ENCODE assay signal across 17 mouse cellular contexts in genomic region chr19:57648944-57649271, GRCm38 (mm10). TPM values are rescaled to one million over a fixed set of nuclear protein-coding genes. Genes with fewer than 3 reads are reported as not detected.
DNase-seq lines count a peak whose midpoint lies in the region; ATAC-seq and TF ChIP-seq lines count a peak whose summit lies in the region.
"Had no signal": no experiment of that assay in that cellular context is flagged by ENCODE, and none has a peak within 500 bp of the region (broad histone marks: within the 10 kb centered on the region; RNA-seq: fewer than 3 reads in every experiment).

No protein-coding gene starts in this region.

- peak overlapping the region; percentile 36 for H3K27ac ChIP-seq in heart, postnatal 0 days (ENCODE audit: low read depth)
- H3K27ac ChIP-seq in liver, postnatal 0 days (ENCODE audit: low read depth), result peak overlapping the region; percentile 24; the same call in 1 of the 2 replicates
- H3K27ac ChIP-seq in liver, embryonic 11.5 days (ENCODE audit: low read depth, low read length), result no peak overlapping the region
- H3K27ac ChIP-seq in bone marrow macrophage, adult 2 months (ENCODE audit: insufficient read depth, low read depth, low read length), result peak overlapping the region; percentile 21; the same call in 1 of the 2 replicates
- H3K27ac ChIP-seq in olfactory bulb, adult 2 months (ENCODE audit: insufficient read depth, low read depth, low read length), result peak overlapping the region; percentile 11
- H3K27ac ChIP-seq: forebrain, embryonic 12.5 days; neural tube, embryonic 13.5 days had no signal

- no peaks in the 10 kb centered on the region for H3K4me1 ChIP-seq in heart, postnatal 0 days (ENCODE audit: control insufficient read depth, insufficient read depth)
- H3K4me1 ChIP-seq in liver, postnatal 0 days (ENCODE audit: insufficient read depth), result no peaks in the 10 kb centered on the region
- no peaks in the 10 kb centered on the region for H3K4me1 ChIP-seq in liver, embryonic 11.5 days (replicated peaks; ENCODE audit: control insufficient read depth, insufficient read depth, low read length)
- H3K4me1 ChIP-seq in bone marrow macrophage, adult 2 months (ENCODE audit: control insufficient read depth, insufficient read depth, low read length), result no peaks in the 10 kb centered on the region
- H3K4me1 ChIP-seq in olfactory bulb, adult 2 months (ENCODE audit: control insufficient read depth, insufficient read depth, low read length), result peaks cover 12% of the 10 kb centered on the region
- H3K4me1 ChIP-seq: forebrain, embryonic 12.5 days; heart, embryonic 12.5 days had no signal

- DNase-seq in heart, postnatal 0 days (ENCODE audit: low spot score), result no peak
- DNase-seq in heart, postnatal 25 days (ENCODE audit: low spot score), result no peak
- no peak for DNase-seq in liver, postnatal 0 days
- no peak for DNase-seq in liver, embryonic 11.5 days (ENCODE audit: low spot score)
- no peak for DNase-seq in ovary, postnatal 14 days (ENCODE audit: low spot score)
- no peak for DNase-seq in embryo, embryonic 10.5 days (ENCODE audit: low spot score)
- DNase-seq: adrenal gland, postnatal 25 days; cerebellum, adult 9-10 months; heart, postnatal 4 days; layer of hippocampus, postnatal 36 days; thymus, adult 18-20 months had no signal

- 97% methylated on average over 4 of the region's 4 CpGs for WGBS in heart, postnatal 0 days
- WGBS in liver, postnatal 0 days (ENCODE audit: insufficient replicate concordance), result 97% methylated on average over 4 of the region's 4 CpGs
- 92% methylated on average over 4 of the region's 4 CpGs for WGBS in liver, embryonic 11.5 days
- WGBS in olfactory bulb, adult 2 months, result 98% methylated on average over 4 of the region's 4 CpGs

- H3K9me3 ChIP-seq in heart, postnatal 0 days (replicated peaks; ENCODE audit: control insufficient read depth, low read length), result peaks cover 6% of the 10 kb centered on the region
- H3K9me3 ChIP-seq in liver, postnatal 0 days (ENCODE audit: low read length), result peaks cover 5% of the 10 kb centered on the region
- H3K9me3 ChIP-seq in liver, embryonic 11.5 days (ENCODE audit: control insufficient read depth, low read length), result no peaks in the 10 kb centered on the region
- H3K9me3 ChIP-seq: neural tube, embryonic 13.5 days had no signal

- no peak for TF ChIP-seq CTCF in heart, postnatal 0 days (IDR thresholded peaks at IDR 0.05; ENCODE audit: low read depth)
- no peak for TF ChIP-seq CTCF in liver, postnatal 0 days (IDR thresholded peaks at IDR 0.05; ENCODE audit: low read depth)
- no peak for TF ChIP-seq CTCF in bone marrow macrophage, adult 2 months (IDR thresholded peaks at IDR 0.05; ENCODE audit: low read depth, low read length)
- no peak for TF ChIP-seq CTCF in olfactory bulb, adult 2 months (IDR thresholded peaks at IDR 0.05; ENCODE audit: insufficient read depth, low read depth, low read length)

- no peak for TF ChIP-seq EP300 in heart, postnatal 0 days (IDR thresholded peaks at IDR 0.05; ENCODE audit: low read depth)
- TF ChIP-seq EP300 in liver, postnatal 0 days (IDR thresholded peaks at IDR 0.05; ENCODE audit: low read depth), result no peak

- no peak overlapping the region for H3K4me2 ChIP-seq in heart, postnatal 0 days (ENCODE audit: low read depth, low read length)
- H3K4me2 ChIP-seq in liver, postnatal 0 days (ENCODE audit: low read depth, low read length), result no peak overlapping the region
- H3K4me2 ChIP-seq in liver, embryonic 11.5 days, result no peak overlapping the region
- H3K4me2 ChIP-seq: forebrain, embryonic 12.5 days; heart, embryonic 12.5 days; midbrain, embryonic 11.5 days; neural tube, embryonic 13.5 days had no signal

- no peak for ATAC-seq in heart, postnatal 0 days (ENCODE audit: insufficient read depth, low read depth)
- no peak for ATAC-seq in liver, postnatal 0 days
- no peak for ATAC-seq in liver, embryonic 11.5 days (replicated peaks; ENCODE audit: low FRiP score)

- H3K4me3 ChIP-seq in heart, postnatal 0 days (ENCODE audit: low read depth, low read length), result no peak overlapping the region
- no peak overlapping the region for H3K4me3 ChIP-seq in liver, postnatal 0 days (ENCODE audit: low read depth, low read length)
- H3K4me3 ChIP-seq in liver, embryonic 11.5 days (ENCODE audit: low read depth, low read length), result no peak overlapping the region
- H3K4me3 ChIP-seq in bone marrow macrophage, adult 2 months (ENCODE audit: insufficient read depth, low read length), result no peak overlapping the region
- H3K4me3 ChIP-seq in olfactory bulb, adult 2 months (ENCODE audit: insufficient read depth, low read depth, low read length), result no peak overlapping the region
- H3K4me3 ChIP-seq: forebrain, embryonic 12.5 days; heart, embryonic 12.5 days; neural tube, embryonic 13.5 days had no signal

- no peak overlapping the region for H3K9ac ChIP-seq in heart, postnatal 0 days (replicated peaks; ENCODE audit: low read depth, low read length)
- H3K9ac ChIP-seq in liver, postnatal 0 days (replicated peaks), result no peak overlapping the region
- H3K9ac ChIP-seq in liver, embryonic 11.5 days (ENCODE audit: low read depth, low read length), result no peak overlapping the region
- H3K9ac ChIP-seq: forebrain, embryonic 12.5 days; heart, embryonic 12.5 days; neural tube, embryonic 13.5 days had no signal

- TF ChIP-seq POLR2A in bone marrow macrophage, adult 2 months (IDR thresholded peaks at IDR 0.05; ENCODE audit: borderline replicate concordance, low read depth, low read length), result no peak
- TF ChIP-seq POLR2A in olfactory bulb, adult 2 months (IDR thresholded peaks at IDR 0.05; ENCODE audit: insufficient read depth, low read depth, low read length), result no peak

- 0 out of 2 replicates have a peak, but pooled peaks cover 6% of the 10 kb centered on the region for H3K36me3 ChIP-seq in heart, postnatal 0 days (replicated peaks; ENCODE audit: control insufficient read depth, insufficient read depth, low read length)
- no peaks in the 10 kb centered on the region for H3K36me3 ChIP-seq in liver, postnatal 0 days (replicated peaks; ENCODE audit: insufficient read depth, low read length)
- no peaks in the 10 kb centered on the region; the same call in 1 of the 2 replicates for H3K36me3 ChIP-seq in liver, embryonic 11.5 days (ENCODE audit: control insufficient read depth, insufficient read depth, low read length)
- H3K36me3 ChIP-seq: forebrain, embryonic 12.5 days had no signal

- intact Hi-C loops in heart, postnatal 25 days (cut with DNase I), result loop anchor here (10.0 kb wide), 1 partner anchor 494 kb away; no protein-coding TSS in a partner anchor

- no peaks in the 10 kb centered on the region for H3K27me3 ChIP-seq in heart, postnatal 0 days (ENCODE audit: control insufficient read depth, insufficient read depth, low read length)
- H3K27me3 ChIP-seq in liver, postnatal 0 days (ENCODE audit: insufficient read depth, low read length), result no peaks in the 10 kb centered on the region
- H3K27me3 ChIP-seq in liver, embryonic 11.5 days (replicated peaks; ENCODE audit: control insufficient read depth, insufficient read depth, low read length), result no peaks in the 10 kb centered on the region
- H3K27me3 ChIP-seq: forebrain, embryonic 12.5 days; heart, embryonic 12.5 days; neural tube, embryonic 13.5 days had no signal

RNA-seq across cellular contexts. Expression of gene Atrnl1, which starts 38.1 kb away (rescaled TPM):
- total RNA-seq in heart, postnatal 0 days (2014; rRNA removed; ENCODE audit: low replicate concordance), result 16.9 and 21.2 TPM in 2 replicates
- polyA plus RNA-seq in heart, postnatal 0 days (2015; fragmentation: Nextera tagmentation; extraction: Ambion mirVana), result 1.4 and 1.7 TPM in 2 replicates
- 10 to 100 TPM; 13.8 to 16.1 TPM for total RNA-seq in heart, postnatal 25 days (2021)
- polyA plus RNA-seq in liver, postnatal 0 days (2015; fragmentation: Nextera tagmentation; extraction: Ambion mirVana), result 0.70 and 0.71 TPM in 2 replicates
- polyA plus RNA-seq in liver, embryonic 11.5 days (2014; fragmentation: Nextera tagmentation; extraction: Ambion mirVana), result 2.5 and 2.9 TPM in 2 replicates
- polyA plus RNA-seq in bone marrow macrophage, adult 2 months (2012; ENCODE audit: insufficient read depth, insufficient read length, missing spikeins), result 6.7 and 8.8 TPM in 2 replicates
- polyA plus RNA-seq in olfactory bulb, adult 2 months (2012; ENCODE audit: insufficient read depth, insufficient read length, low replicate concordance, missing spikeins), result not detected in 2 replicates
